Comparison of ENCODE assay signal across 13 mouse cellular contexts in the genomic region with DNA sequence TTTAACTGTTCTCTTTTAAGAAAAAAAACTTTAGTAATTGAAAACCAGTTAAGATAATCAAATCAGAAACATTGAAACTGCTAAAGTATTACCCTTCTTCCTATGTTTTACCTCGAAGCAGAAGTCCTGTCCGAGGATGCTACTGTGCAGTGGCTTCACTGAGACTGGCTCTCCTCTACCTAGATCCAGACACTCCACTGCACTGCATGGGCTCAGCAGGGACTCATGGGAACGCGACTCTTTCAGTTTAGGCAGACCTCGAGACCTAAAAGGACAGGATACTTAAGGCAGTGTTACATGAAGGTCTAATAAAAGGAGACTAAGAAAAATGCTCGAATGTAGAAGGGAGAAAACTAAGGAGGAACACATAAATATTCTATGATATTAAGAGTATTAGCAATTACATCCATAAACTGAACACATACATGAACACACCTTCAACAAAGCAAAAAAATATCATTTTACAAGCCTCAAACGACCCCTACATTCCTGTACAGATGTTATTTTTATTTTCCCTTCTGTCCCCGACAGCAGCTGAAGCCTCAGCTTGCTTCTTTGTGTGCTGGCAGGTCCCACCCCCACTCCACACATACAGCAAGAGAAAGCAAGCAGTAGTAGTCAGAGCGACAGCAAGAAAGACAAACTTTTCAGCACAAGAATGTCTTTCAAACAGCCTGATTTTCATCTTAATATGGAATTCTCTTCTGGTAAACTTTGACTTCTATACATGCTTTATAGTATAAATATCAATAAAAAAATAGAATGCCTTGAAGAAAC.
DNase-seq lines count a peak whose midpoint lies in the region; ATAC-seq lines count a peak whose summit lies in the region.
"Had no signal": no experiment of that assay in that cellular context is flagged by ENCODE, and none has a peak within 500 bp of the region (broad histone marks: within the 10 kb centered on the region; RNA-seq: fewer than 3 reads in every experiment).

No protein-coding gene starts in this region.

- H3K4me3 ChIP-seq in limb, embryonic 13.5 days: no peak overlapping the region
- no peak overlapping the region for H3K4me3 ChIP-seq in limb, embryonic 10.5 days
- no peak overlapping the region for H3K4me3 ChIP-seq in forebrain, embryonic 13.5 days
- H3K4me3 ChIP-seq in hindbrain, embryonic 13.5 days: no peak overlapping the region
- no peak overlapping the region for H3K4me3 ChIP-seq in neural tube, embryonic 14.5 days (ENCODE audit: low read depth, low read length)
- H3K4me3 ChIP-seq: erythroblast, embryonic 14.5 days had no signal

- H3K36me3 ChIP-seq in limb, embryonic 13.5 days: peaks cover 8% of the 10 kb centered on the region
- H3K36me3 ChIP-seq in limb, embryonic 10.5 days: no peaks in the 10 kb centered on the region
- peaks cover 19% of the 10 kb centered on the region; the same call in 1 of the 2 replicates for H3K36me3 ChIP-seq in forebrain, embryonic 13.5 days (ENCODE audit: poor library complexity, severe bottlenecking)
- peaks cover 12% of the 10 kb centered on the region for H3K36me3 ChIP-seq in hindbrain, embryonic 13.5 days
- no peaks in the 10 kb centered on the region for H3K36me3 ChIP-seq in neural tube, embryonic 14.5 days (ENCODE audit: control insufficient read depth, insufficient read depth, low read length)

- no peaks in the 10 kb centered on the region for H3K27me3 ChIP-seq in limb, embryonic 13.5 days
- no peaks in the 10 kb centered on the region for H3K27me3 ChIP-seq in limb, embryonic 10.5 days (ENCODE audit: low read depth, poor library complexity, severe bottlenecking)
- no peaks in the 10 kb centered on the region for H3K27me3 ChIP-seq in forebrain, embryonic 13.5 days
- no peaks in the 10 kb centered on the region for H3K27me3 ChIP-seq in hindbrain, embryonic 13.5 days
- H3K27me3 ChIP-seq in neural tube, embryonic 14.5 days (ENCODE audit: control insufficient read depth, insufficient read depth, low read length): no peaks in the 10 kb centered on the region

- ATAC-seq in limb, embryonic 13.5 days (ENCODE audit: low FRiP score, low read depth): peak; percentile 51; the same call in 1 of the 2 replicates
- no peak; the same call in 1 of the 2 replicates for ATAC-seq in forebrain, embryonic 13.5 days
- no peak for ATAC-seq in hindbrain, embryonic 13.5 days (ENCODE audit: low FRiP score)
- ATAC-seq in neural tube, embryonic 14.5 days (ENCODE audit: low read depth): no peak
- ATAC-seq in frontal cortex, adult (ENCODE audit: low TSS enrichment): no peak
- ATAC-seq: activated CD4-positive, CD25-positive, alpha-beta regulatory T cell, adult 4 months had no signal

- no peak for DNase-seq in limb, embryonic 10.5 days (ENCODE audit: low spot score)
- no peak for DNase-seq in kidney, postnatal 36 days
- DNase-seq: cerebellum, adult 18-20 months; liver; thymus, adult 18-20 months had no signal

- H3K9ac ChIP-seq in limb, embryonic 13.5 days: no peak overlapping the region
- H3K9ac ChIP-seq in forebrain, embryonic 13.5 days: 0 out of 2 replicates have a peak overlapping the region, but pooled peaks have one; percentile 6
- no peak overlapping the region for H3K9ac ChIP-seq in hindbrain, embryonic 13.5 days
- H3K9ac ChIP-seq in neural tube, embryonic 14.5 days (replicated peaks; ENCODE audit: low read depth, low read length): no peak overlapping the region

- no peaks in the 10 kb centered on the region for H3K9me3 ChIP-seq in limb, embryonic 13.5 days
- no peaks in the 10 kb centered on the region for H3K9me3 ChIP-seq in limb, embryonic 10.5 days (replicated peaks)
- no peaks in the 10 kb centered on the region for H3K9me3 ChIP-seq in forebrain, embryonic 13.5 days (replicated peaks)
- no peaks in the 10 kb centered on the region for H3K9me3 ChIP-seq in hindbrain, embryonic 13.5 days
- no peaks in the 10 kb centered on the region for H3K9me3 ChIP-seq in neural tube, embryonic 14.5 days (ENCODE audit: control insufficient read depth, low read length)

- H3K27ac ChIP-seq in limb, embryonic 13.5 days: no peak overlapping the region; the same call in 1 of the 2 replicates
- no peak overlapping the region for H3K27ac ChIP-seq in limb, embryonic 10.5 days
- H3K27ac ChIP-seq in forebrain, embryonic 13.5 days: no peak overlapping the region
- no peak overlapping the region for H3K27ac ChIP-seq in hindbrain, embryonic 13.5 days
- no peak overlapping the region for H3K27ac ChIP-seq in neural tube, embryonic 14.5 days (ENCODE audit: low read depth, low read length)
- H3K27ac ChIP-seq: macrophage had no signal

- WGBS in limb, embryonic 13.5 days: 41% methylated on average over 9 of the region's 9 CpGs
- 64% methylated on average over 9 of the region's 9 CpGs for WGBS in limb, embryonic 10.5 days
- WGBS in forebrain, embryonic 13.5 days: 21% methylated on average over 9 of the region's 9 CpGs
- WGBS in hindbrain, embryonic 13.5 days: 38% methylated on average over 9 of the region's 9 CpGs
- whole genome bisulfite sequencing in neural tube, embryonic 14.5 days: 40% methylated on average over 9 of the region's 9 CpGs

- peaks cover 10% of the 10 kb centered on the region for H3K4me1 ChIP-seq in limb, embryonic 13.5 days
- H3K4me1 ChIP-seq in limb, embryonic 10.5 days: peaks cover 15% of the 10 kb centered on the region
- peaks cover 34% of the 10 kb centered on the region for H3K4me1 ChIP-seq in forebrain, embryonic 13.5 days
- peaks cover 20% of the 10 kb centered on the region for H3K4me1 ChIP-seq in hindbrain, embryonic 13.5 days (replicated peaks)
- H3K4me1 ChIP-seq in neural tube, embryonic 14.5 days (ENCODE audit: control insufficient read depth, insufficient read depth, low read length): 0 out of 2 replicates have a peak, but pooled peaks cover 4% of the 10 kb centered on the region

- H3K4me2 ChIP-seq in limb, embryonic 13.5 days (replicated peaks): peak overlapping the region; percentile 33; the same call in 1 of the 2 replicates
- peak overlapping the region; percentile 22 for H3K4me2 ChIP-seq in forebrain, embryonic 13.5 days
- H3K4me2 ChIP-seq in hindbrain, embryonic 13.5 days: 0 out of 2 replicates have a peak overlapping the region, but pooled peaks have one; percentile 21
- 0 out of 2 replicates have a peak overlapping the region, but pooled peaks have one; percentile 19 for H3K4me2 ChIP-seq in neural tube, embryonic 14.5 days (ENCODE audit: low read depth, low read length)
